ENCODE assay signal across 8 mouse cellular contexts in the genomic region with DNA sequence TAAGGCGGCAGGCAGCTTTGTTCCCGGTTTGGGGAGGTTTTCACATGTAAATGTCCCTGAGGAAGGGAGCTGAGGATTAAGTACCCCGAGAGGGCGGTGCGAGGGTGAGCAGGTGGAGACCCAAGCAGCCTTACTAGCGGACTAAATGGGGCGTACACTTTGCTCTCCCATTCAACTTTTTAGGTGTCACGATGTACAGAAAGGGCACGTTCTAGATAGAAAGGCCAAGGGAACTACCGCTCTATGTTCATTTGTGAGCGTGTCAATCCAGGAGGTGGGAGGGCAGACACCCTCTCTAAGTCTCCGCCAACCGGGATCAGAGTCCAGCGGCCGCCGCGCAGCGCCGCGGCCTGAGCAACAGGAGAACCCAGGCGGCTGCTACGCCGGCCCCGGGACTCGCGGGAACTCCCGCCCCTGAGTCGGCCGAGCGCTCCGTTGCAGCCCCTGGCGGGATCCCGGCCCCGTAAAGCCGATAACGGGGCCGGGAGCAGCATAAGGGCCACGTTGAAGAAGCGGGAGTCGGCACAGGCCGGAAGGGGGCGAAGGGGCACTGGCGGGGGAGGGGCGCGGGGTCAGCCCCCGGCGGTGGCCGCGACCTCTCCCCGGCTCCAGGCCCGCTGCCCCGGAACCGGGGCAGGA. TPM values are rescaled to one million over a fixed set of nuclear protein-coding genes. Genes with fewer than 3 reads are reported as not detected.
A peak's percentile ranks its signal among the peaks of the same experiment; 100 is the strongest.
DNase-seq lines count a peak whose midpoint lies in the region; ATAC-seq and TF ChIP-seq lines count a peak whose summit lies in the region.

No protein-coding gene starts in this region.

- peak overlapping the region; percentile 96 for H3K27ac ChIP-seq in lung, postnatal 0 days (ENCODE audit: low read length)

- no peaks in the 10 kb centered on the region for H3K36me3 ChIP-seq in lung, postnatal 0 days (ENCODE audit: insufficient read depth, low read length)

- TF ChIP-seq EP300 in lung, postnatal 0 days (IDR thresholded peaks at IDR 0.05): no peak

- H3K27me3 ChIP-seq in lung, postnatal 0 days (replicated peaks; ENCODE audit: insufficient read depth, low read length): no peaks in the 10 kb centered on the region

- no peak for TF ChIP-seq CTCF in lung, postnatal 0 days (IDR thresholded peaks at IDR 0.05)

- peak overlapping the region; percentile 93 for H3K9ac ChIP-seq in lung, postnatal 0 days (replicated peaks; ENCODE audit: low read depth)

- peak overlapping the region; percentile 94 for H3K4me3 ChIP-seq in lung, postnatal 0 days (ENCODE audit: low read depth, low read length)

- H3K4me2 ChIP-seq in lung, postnatal 0 days (replicated peaks; ENCODE audit: low read depth, low read length): peak overlapping the region; percentile 78

- peak; percentile 53 for DNase-seq in CD4-positive helper T cell, adult 2 months (ENCODE audit: low read depth, low spot score)
- DNase-seq in R1 (ENCODE audit: low read depth, low spot score): peak; percentile 94
- DNase-seq in heart, adult 9 months (ENCODE audit: low spot score in 2 of 2): peak; percentile 37 to 38
- DNase-seq in kidney, adult 8-10 months: peak; percentile 67 to 75
- peak; percentile 45 for DNase-seq in lung, postnatal 0 days (ENCODE audit: low spot score)
- DNase-seq in ovary, postnatal 14 days (ENCODE audit: low spot score): peak; percentile 16
- no peak for DNase-seq in layer of hippocampus, adult 9-10 months (ENCODE audit: low spot score)

- H3K4me1 ChIP-seq in lung, postnatal 0 days (ENCODE audit: insufficient read depth, low read depth, low read length): peaks cover 24% of the 10 kb centered on the region; the same call in 1 of the 2 replicates

- WGBS in lung, postnatal 0 days: under 1% methylated on average over 42 of the region's 53 CpGs

- ATAC-seq in common myeloid progenitor, adult 5-6 weeks (replicated peaks; ENCODE audit: low read depth, poor library complexity, severe bottlenecking): peak; percentile 14
- peak; percentile 15 for ATAC-seq in lung, postnatal 0 days

- H3K9me3 ChIP-seq in lung, postnatal 0 days (ENCODE audit: low read length): no peaks in the 10 kb centered on the region

RNA-seq across cellular contexts. Expression of a gene that starts 0.9 kb away (rescaled TPM):
- total RNA-seq in common myeloid progenitor, adult 5-6 weeks (2017): 26.9 and 37.2 TPM in 2 replicates
- polyA plus RNA-seq in lung, postnatal 0 days (2015; fragmentation: Nextera tagmentation; extraction: Ambion mirVana): 12.1 and 12.9 TPM in 2 replicates
